Mouse (Mus musculus): ENCODE results near the gene 3110001I22Rik.

GRCm38 (mm10) chr16:13669282-13669681, 2.4 kb upstream of the 3110001I22Rik start:
- TF ChIP-seq CTCF (IDR thresholded peaks at IDR 0.05; ENCODE audit: extremely low read depth, insufficient read length, insufficient replicate concordance, low read depth, low read length) = no peak
- TF ChIP-seq POLR2A (IDR thresholded peaks at IDR 0.05; ENCODE audit: low read depth, low read length) = no peak

All from small intestine, adult 2 months (tissue).